Mouse (Mus musculus) intestine, postnatal 0 days (tissue): Measurements from ENCODE around the gene Il31ra. TPM values are rescaled to one million over a fixed set of nuclear protein-coding genes. Genes with fewer than 3 reads are reported as not detected.

Source experiments
- ATAC-seq: fragments of 200-750 bp; cut with Nextera tagmentation; 2 replicates; pipeline ENCODE4 v1.8.0; 2017; ENCODE audit warnings: mild to moderate bottlenecking, moderate TSS enrichment, moderate library complexity
- H3K27ac ChIP-seq: fragments of 300-500 bp; sonication (generic); 2 replicates; pipeline ENCODE4 v1.5.1; 2014; ENCODE audit warnings: mild to moderate bottlenecking, low read depth, low read length, moderate library complexity
- H3K27me3 ChIP-seq: fragments of 300-500 bp; sonication (generic); replicated peaks from 2 replicates; pipeline ENCODE4 v1.6.1; 2014; ENCODE audit warnings: low read length, mixed read lengths; ENCODE audit not compliant: control insufficient read depth, insufficient read depth
- H3K36me3 ChIP-seq: fragments of 300-500 bp; sonication (generic); 2 replicates; pipeline ENCODE4 v1.6.1; 2014; ENCODE audit warnings: mild to moderate bottlenecking, moderate library complexity; ENCODE audit not compliant: control insufficient read depth, insufficient read depth
- H3K4me1 ChIP-seq: fragments of 300-500 bp; sonication (generic); replicated peaks from 2 replicates; pipeline ENCODE4 v1.6.1; 2014; ENCODE audit warnings: antibody characterized with exemption, low read length, mixed read lengths; ENCODE audit not compliant: control insufficient read depth, insufficient read depth
- H3K4me2 ChIP-seq: fragments of 300-500 bp; sonication (generic); replicated peaks from 2 replicates; pipeline ENCODE4 v1.6.1; 2014; ENCODE audit warnings: low read depth, mild to moderate bottlenecking, moderate library complexity
- H3K4me3 ChIP-seq: fragments of 300-500 bp; sonication (generic); 2 replicates; pipeline ENCODE4 v1.5.1; 2014; ENCODE audit warnings: low read depth, low read length
- H3K9ac ChIP-seq: fragments of 300-500 bp; sonication (generic); 2 replicates; pipeline ENCODE4 v1.6.1; 2014; ENCODE audit warnings: mild to moderate bottlenecking, low read depth, low read length
- H3K9me3 ChIP-seq: fragments of 300-500 bp; sonication (generic); 2 replicates; pipeline ENCODE4 v1.6.1; 2016; ENCODE audit warnings: mixed run types; ENCODE audit not compliant: control insufficient read depth
- CTCF ChIP-seq: sonication (generic); IDR thresholded peaks from 2 replicates; pipeline ENCODE4 v1.5.1; 2016; ENCODE audit warnings: low read depth, mild to moderate bottlenecking, control low read depth, antibody characterized with exemption, moderate library complexity
- WGBS: fragments of 180-500 bp; shearing (Covaris S2); extraction: QIAGEN DNeasy Blood & Tissue Kit; methylation state at CpG from one replicate; pipeline ENCODE4 v1.1.7; 2014; 5-methylcytosine and 5-hydroxymethylcytosine counted together
- polyA plus RNA-seq: library from polyadenylated mRNA; unstranded; fragments of >200 nt; fragmentation: Nextera tagmentation; extraction: Ambion mirVana; gene quantifications from 2 replicates; pipeline ENCODE4 v1.2.1, GENCODE M21; 2015

Gene Il31ra
- polyA plus RNA-seq, 1 experiment from 2014 or later = 0.22 TPM

DNA sequence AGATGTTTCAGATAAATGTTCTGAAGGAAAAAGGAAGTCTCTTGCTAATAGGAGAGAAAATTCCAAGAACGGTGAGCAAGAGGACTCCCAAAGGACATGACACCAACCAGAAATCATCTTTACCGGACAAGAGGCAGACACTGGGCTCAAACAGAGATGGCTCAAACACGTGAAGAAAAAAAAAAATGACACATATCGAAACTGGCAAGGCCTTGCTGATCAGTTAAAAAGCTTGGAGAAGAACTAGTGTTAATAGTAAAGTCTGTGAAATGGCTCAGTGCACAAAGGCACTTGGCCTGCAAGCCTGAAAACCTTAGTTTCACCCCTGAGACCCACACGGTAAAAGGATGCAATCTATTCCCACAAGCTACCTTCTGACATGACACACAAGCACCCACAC, 23.4 kb downstream of the Il31ra start:
- WGBS = 73% methylated on average over 5 of the region's 5 CpGs

DNA sequence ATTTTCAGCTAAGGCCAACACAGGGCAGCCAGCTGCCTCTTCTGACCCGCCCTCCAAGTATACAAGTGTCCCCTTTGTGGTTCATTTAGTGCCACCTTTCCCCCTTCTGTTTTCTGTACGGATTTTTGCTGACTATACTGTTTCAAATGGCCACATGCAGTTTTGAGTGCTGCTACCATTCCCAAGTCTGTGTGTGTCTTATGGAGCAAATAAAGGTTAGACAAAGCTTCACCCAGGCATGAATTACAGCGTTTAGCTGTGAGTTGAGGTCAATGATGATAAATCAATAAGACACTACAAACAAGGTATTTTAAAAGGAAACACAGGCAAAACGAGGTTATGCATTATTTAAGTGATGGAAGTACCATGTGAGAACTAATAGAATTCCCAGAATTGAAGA, 24.6 kb downstream of the Il31ra start:
- Histone ChIP-seq H3K4me1 (no peaks in the 10 kb centered on the region), H3K36me3 (no peaks in the 10 kb centered on the region), H3K4me3 (no peak overlapping the region), H3K4me2 (no peak overlapping the region), H3K27me3 (no peaks in the 10 kb centered on the region), H3K27ac (no peak overlapping the region), H3K9me3 (no peaks in the 10 kb centered on the region), H3K9ac (no peak overlapping the region)
- WGBS = 46% methylated on average over 4 of the region's 4 CpGs
- ATAC-seq = no peak
- TF ChIP-seq CTCF = no peak

More for the DNA sequence above, 23.4 kb downstream of the Il31ra start:
- H3K4me3 ChIP-seq = no peak overlapping the region
- no peaks in the 10 kb centered on the region for H3K9me3 ChIP-seq
- no peak for TF ChIP-seq CTCF
- H3K36me3 ChIP-seq = no peaks in the 10 kb centered on the region
- H3K27ac ChIP-seq = no peak overlapping the region
- H3K27me3 ChIP-seq = no peaks in the 10 kb centered on the region
- no peak overlapping the region for H3K4me2 ChIP-seq
- no peaks in the 10 kb centered on the region for H3K4me1 ChIP-seq
- ATAC-seq = no peak
- no peak overlapping the region for H3K9ac ChIP-seq

DNA sequence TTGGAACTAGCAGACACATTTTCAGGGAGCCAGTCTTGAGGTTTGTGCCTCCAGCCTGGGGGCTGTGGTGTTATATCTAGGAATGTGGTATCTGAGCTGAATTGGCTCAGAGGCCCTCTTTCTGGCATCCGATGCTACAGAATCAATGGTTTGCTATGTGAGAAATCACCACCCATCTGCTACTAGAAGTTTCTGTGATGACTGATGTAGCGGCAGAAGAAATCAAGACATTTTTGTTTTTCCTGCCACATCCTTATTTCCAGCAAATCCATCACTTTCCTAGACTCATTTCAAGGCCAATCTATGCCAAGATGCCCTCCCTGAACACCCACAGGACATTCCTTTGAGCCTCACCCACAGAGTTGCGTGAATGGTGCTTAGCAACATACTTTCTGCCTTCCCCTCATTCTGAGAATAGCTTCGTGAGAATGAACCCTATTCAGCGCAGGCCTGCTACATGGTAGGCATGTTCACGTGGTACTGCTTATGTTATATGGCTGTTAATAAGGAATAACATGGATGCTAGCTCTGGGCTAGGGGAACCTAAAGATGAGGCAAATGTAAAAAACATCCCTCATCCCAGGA, 33.5 kb downstream of the Il31ra start:
- WGBS = 86% methylated on average over 6 of the region's 6 CpGs
- H3K4me1 ChIP-seq = no peaks in the 10 kb centered on the region
- H3K27me3 ChIP-seq = no peaks in the 10 kb centered on the region
- no peak overlapping the region for H3K4me2 ChIP-seq
- no peaks in the 10 kb centered on the region for H3K36me3 ChIP-seq
- ATAC-seq = no peak
- H3K4me3 ChIP-seq = no peak overlapping the region
- H3K27ac ChIP-seq = no peak overlapping the region
- no peak overlapping the region for H3K9ac ChIP-seq
- H3K9me3 ChIP-seq = no peaks in the 10 kb centered on the region
- no peak for TF ChIP-seq CTCF

DNA sequence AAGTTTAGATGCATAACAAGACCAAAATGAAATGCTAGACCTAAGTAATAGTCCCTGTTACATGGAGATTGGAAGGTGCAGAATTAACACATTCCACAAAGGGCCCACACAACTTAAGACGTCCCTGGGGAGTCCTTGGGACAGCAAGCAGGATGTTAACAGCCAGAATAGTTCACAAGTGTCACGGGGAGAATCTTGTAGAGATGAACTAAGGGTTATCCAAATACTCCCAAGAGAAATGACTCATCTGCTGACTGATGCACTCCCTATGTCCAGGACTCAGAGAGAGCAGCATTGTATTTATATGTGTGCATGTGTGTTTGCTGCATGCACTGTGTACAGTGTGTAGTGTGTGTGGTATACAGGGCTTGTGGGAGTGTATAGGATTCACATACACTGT, 37.7 kb downstream of the Il31ra start:
- no peaks in the 10 kb centered on the region for H3K27me3 ChIP-seq
- no peaks in the 10 kb centered on the region for H3K4me1 ChIP-seq
- no peaks in the 10 kb centered on the region for H3K36me3 ChIP-seq
- no peaks in the 10 kb centered on the region for H3K9me3 ChIP-seq
- no peak overlapping the region for H3K9ac ChIP-seq
- H3K4me2 ChIP-seq = no peak overlapping the region
- WGBS = 44% methylated on average over 2 of the region's 2 CpGs
- ATAC-seq = no peak
- H3K27ac ChIP-seq = no peak overlapping the region
- TF ChIP-seq CTCF = no peak
- H3K4me3 ChIP-seq = no peak overlapping the region

DNA sequence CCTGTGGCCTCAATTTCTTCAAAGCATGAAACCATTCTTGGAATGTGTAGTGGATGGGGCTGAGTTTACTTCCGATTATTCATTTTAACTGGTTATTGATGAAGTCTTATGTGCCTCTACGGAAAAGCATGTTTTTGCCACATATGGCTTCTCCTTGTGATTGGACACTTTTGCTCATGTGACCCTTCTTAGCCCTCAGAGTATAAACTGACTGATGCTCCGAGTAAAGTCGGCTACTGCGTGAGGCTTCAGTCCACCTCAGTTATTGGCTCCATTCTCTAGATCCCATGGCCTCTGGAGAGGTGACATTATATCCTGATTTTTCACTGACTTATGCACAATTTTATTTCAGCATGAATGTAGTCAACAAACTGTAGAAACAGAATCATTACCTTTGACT, 40.9 kb downstream of the Il31ra start:
- no peak for TF ChIP-seq CTCF
- 90% methylated on average over 5 of the region's 5 CpGs for WGBS
- H3K27me3 ChIP-seq = no peaks in the 10 kb centered on the region
- H3K9ac ChIP-seq = no peak overlapping the region
- no peak overlapping the region for H3K4me2 ChIP-seq
- H3K9me3 ChIP-seq = no peaks in the 10 kb centered on the region
- H3K4me3 ChIP-seq = no peak overlapping the region
- H3K36me3 ChIP-seq = no peaks in the 10 kb centered on the region
- H3K27ac ChIP-seq = no peak overlapping the region
- no peak for ATAC-seq
- no peaks in the 10 kb centered on the region for H3K4me1 ChIP-seq

DNA sequence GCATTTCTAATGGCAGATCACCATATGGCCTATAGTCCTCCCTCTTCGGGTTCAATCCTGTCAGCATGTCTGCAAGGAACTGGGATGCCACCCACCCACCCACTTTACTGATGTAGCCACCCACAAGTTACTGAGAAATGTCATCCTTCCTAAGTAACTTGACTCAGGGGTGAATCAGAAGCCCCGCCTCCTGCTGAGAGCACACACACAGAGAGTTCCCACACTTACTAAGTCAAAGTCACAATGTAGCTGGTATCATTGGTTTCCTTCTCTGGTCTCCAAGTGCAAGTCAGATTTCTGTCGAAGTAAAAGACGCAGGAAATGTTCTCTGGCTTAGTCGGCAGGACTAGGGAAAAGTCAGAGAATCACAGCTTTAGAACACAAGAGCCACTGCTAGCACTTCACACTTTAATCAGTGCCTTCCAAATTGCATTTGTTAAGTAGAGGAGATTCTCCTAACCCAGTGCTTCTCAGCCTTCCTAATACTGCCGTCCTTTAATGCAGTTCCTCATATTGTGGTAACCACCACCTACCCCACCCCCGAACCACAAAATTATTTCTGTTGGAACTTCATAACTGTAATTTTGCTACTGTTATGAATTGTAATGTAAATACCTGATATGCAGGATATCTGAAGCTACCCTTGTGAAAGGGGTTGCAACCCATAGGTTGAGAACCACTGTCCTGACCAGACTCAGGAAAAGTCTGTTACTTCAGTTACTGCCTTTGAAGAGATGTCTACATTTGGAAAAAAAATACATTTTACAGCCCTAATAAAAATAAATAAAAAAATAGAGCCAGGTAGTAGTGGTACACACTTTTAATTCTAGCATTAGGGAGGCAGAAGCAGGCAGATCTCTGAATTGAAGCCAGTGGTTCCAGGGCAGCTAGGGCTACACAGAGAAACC, 42.3 kb downstream of the Il31ra start:
- WGBS = 77% methylated on average over 7 of the region's 7 CpGs
- ATAC-seq = no peak
- Histone ChIP-seq H3K4me2 (no peak overlapping the region), H3K4me1 (no peaks in the 10 kb centered on the region), H3K36me3 (no peaks in the 10 kb centered on the region), H3K27me3 (no peaks in the 10 kb centered on the region), H3K4me3 (no peak overlapping the region), H3K9me3 (no peaks in the 10 kb centered on the region), H3K9ac (no peak overlapping the region), H3K27ac (no peak overlapping the region)
- TF ChIP-seq CTCF = no peak
